Mouse (Mus musculus): Measurements from ENCODE around the gene Tbc1d1. TPM values are rescaled to one million over a fixed set of nuclear protein-coding genes. Genes with fewer than 3 reads are reported as not detected.

Tbc1d1 gene
- polyA plus RNA-seq, 1 experiment from 2014 or later = 28.9 TPM

GRCm38 (mm10) chr5:64371331-64371831 is 215.3 kb downstream of the Tbc1d1 start:
- Histone ChIP-seq H3K4me3 (replicated peaks) (no peak overlapping the region), H3K4me2 (no peak overlapping the region), H3K27me3 (replicated peaks) (no peaks in the 10 kb centered on the region), H3K9ac (no peak overlapping the region), H3K27ac (peak overlapping the region; percentile 35), H3K4me1 (peaks cover 12% of the 10 kb centered on the region), H3K9me3 (no peaks in the 10 kb centered on the region), H3K36me3 (no peaks in the 10 kb centered on the region)
- ATAC-seq (ENCODE audit: insufficient read depth, low FRiP score, low read depth) = no peak

GRCm38 (mm10) chr5:64372292-64372961 is 216.3 kb downstream of the Tbc1d1 start:
- H3K36me3 ChIP-seq = no peaks in the 10 kb centered on the region
- H3K9ac ChIP-seq = no peak overlapping the region
- no peak overlapping the region for H3K4me2 ChIP-seq
- H3K27me3 ChIP-seq (replicated peaks) = no peaks in the 10 kb centered on the region
- H3K4me1 ChIP-seq = peaks cover 12% of the 10 kb centered on the region
- WGBS = 71% methylated on average over 13 of the region's 13 CpGs
- H3K27ac ChIP-seq = peak overlapping the region; percentile 35; the same call in 1 of the 2 replicates
- no peaks in the 10 kb centered on the region for H3K9me3 ChIP-seq
- ATAC-seq (ENCODE audit: insufficient read depth, low FRiP score, low read depth) = no peak
- no peak overlapping the region for H3K4me3 ChIP-seq (replicated peaks)

- WGBS = 86% methylated on average over 5 of the region's 5 CpGs
- no peak for ATAC-seq (ENCODE audit: insufficient read depth, low FRiP score, low read depth)
- H3K27me3 ChIP-seq (replicated peaks) = no peaks in the 10 kb centered on the region
These were observed 217.6 kb downstream of the Tbc1d1 start for GRCm38 (mm10) chr5:64373695-64374094.

GRCm38 (mm10) chr5:64375851-64376250 is 219.7 kb downstream of the Tbc1d1 start:
- H3K9me3 ChIP-seq = no peaks in the 10 kb centered on the region
- no peak overlapping the region for H3K27ac ChIP-seq
- no peak for ATAC-seq (ENCODE audit: insufficient read depth, low FRiP score, low read depth)
- no peaks in the 10 kb centered on the region for H3K27me3 ChIP-seq (replicated peaks)
- H3K4me3 ChIP-seq (replicated peaks) = no peak overlapping the region
- H3K4me1 ChIP-seq = peaks cover 21% of the 10 kb centered on the region
- no peaks in the 10 kb centered on the region for H3K36me3 ChIP-seq
- H3K4me2 ChIP-seq = no peak overlapping the region
- WGBS = 58% methylated on average over 3 of the region's 3 CpGs
- no peak overlapping the region for H3K9ac ChIP-seq

More at GRCm38 (mm10) chr5:64373695-64374094, 217.6 kb downstream of the Tbc1d1 start:
- no peak overlapping the region for H3K4me2 ChIP-seq
- peaks cover 8% of the 10 kb centered on the region for H3K4me1 ChIP-seq
- no peak overlapping the region for H3K9ac ChIP-seq
- no peak overlapping the region for H3K27ac ChIP-seq
- no peaks in the 10 kb centered on the region for H3K9me3 ChIP-seq
- H3K4me3 ChIP-seq (replicated peaks) = no peak overlapping the region
- H3K36me3 ChIP-seq = no peaks in the 10 kb centered on the region

GRCm38 (mm10) chr5:64376466-64376865 is 220.4 kb downstream of the Tbc1d1 start:
- Histone ChIP-seq H3K4me2 (no peak overlapping the region), H3K36me3 (no peaks in the 10 kb centered on the region), H3K9ac (no peak overlapping the region), H3K27ac (no peak overlapping the region), H3K4me1 (peaks cover 26% of the 10 kb centered on the region), H3K27me3 (replicated peaks) (no peaks in the 10 kb centered on the region), H3K4me3 (replicated peaks) (no peak overlapping the region), H3K9me3 (no peaks in the 10 kb centered on the region)
- 61% methylated on average over 7 of the region's 7 CpGs for WGBS
- ATAC-seq (ENCODE audit: insufficient read depth, low FRiP score, low read depth) = no peak

GRCm38 (mm10) chr5:64377705-64378104 is 221.6 kb downstream of the Tbc1d1 start:
- no peak for ATAC-seq (ENCODE audit: insufficient read depth, low FRiP score, low read depth)
- no peak overlapping the region for H3K4me2 ChIP-seq
- H3K27me3 ChIP-seq (replicated peaks) = no peaks in the 10 kb centered on the region
- no peak overlapping the region for H3K4me3 ChIP-seq (replicated peaks)
- no peaks in the 10 kb centered on the region for H3K9me3 ChIP-seq
- WGBS = 78% methylated on average over 8 of the region's 8 CpGs
- peaks cover 34% of the 10 kb centered on the region for H3K4me1 ChIP-seq
- peak overlapping the region; percentile 77; the same call in 1 of the 2 replicates for H3K27ac ChIP-seq
- no peak overlapping the region for H3K9ac ChIP-seq
- H3K36me3 ChIP-seq = no peaks in the 10 kb centered on the region

- H3K4me2 ChIP-seq = no peak overlapping the region
- peak overlapping the region; percentile 77 for H3K27ac ChIP-seq
- ATAC-seq (ENCODE audit: insufficient read depth, low FRiP score, low read depth) = peak; percentile 38; the same call in 1 of the 2 replicates
- 24% methylated on average over 13 of the region's 13 CpGs for WGBS
- no peak overlapping the region for H3K4me3 ChIP-seq (replicated peaks)
- no peaks in the 10 kb centered on the region for H3K27me3 ChIP-seq (replicated peaks)
- peaks cover 40% of the 10 kb centered on the region for H3K4me1 ChIP-seq
- no peak overlapping the region for H3K9ac ChIP-seq
- H3K9me3 ChIP-seq = no peaks in the 10 kb centered on the region
- no peaks in the 10 kb centered on the region for H3K36me3 ChIP-seq
These were observed 222.6 kb downstream of the Tbc1d1 start for GRCm38 (mm10) chr5:64378591-64379275.

- Histone ChIP-seq H3K36me3 (no peaks in the 10 kb centered on the region), H3K4me1 (peaks cover 40% of the 10 kb centered on the region), H3K4me2 (no peak overlapping the region), H3K9ac (no peak overlapping the region), H3K27me3 (replicated peaks) (no peaks in the 10 kb centered on the region), H3K27ac (0 out of 2 replicates have a peak overlapping the region, but pooled peaks have one; percentile 77), H3K9me3 (no peaks in the 10 kb centered on the region), H3K4me3 (replicated peaks) (no peak overlapping the region)
- no peak for ATAC-seq (ENCODE audit: insufficient read depth, low FRiP score, low read depth)
- WGBS = 87% methylated on average over 5 of the region's 5 CpGs
These were observed 223.7 kb downstream of the Tbc1d1 start for GRCm38 (mm10) chr5:64379829-64380228.

- Histone ChIP-seq H3K27me3 (replicated peaks) (no peaks in the 10 kb centered on the region), H3K36me3 (no peaks in the 10 kb centered on the region), H3K4me2 (no peak overlapping the region), H3K4me1 (peaks cover 36% of the 10 kb centered on the region), H3K9me3 (no peaks in the 10 kb centered on the region), H3K4me3 (replicated peaks) (no peak overlapping the region), H3K9ac (no peak overlapping the region), H3K27ac (peak overlapping the region; percentile 71; the same call in 1 of the 2 replicates)
- whole genome bisulfite sequencing = 59% methylated on average over 11 of the region's 11 CpGs
- no peak for ATAC-seq (ENCODE audit: insufficient read depth, low FRiP score, low read depth)
These were observed 224.7 kb downstream of the Tbc1d1 start for GRCm38 (mm10) chr5:64380698-64381375.

GRCm38 (mm10) chr5:64381538-64381937 is 225.4 kb downstream of the Tbc1d1 start:
- Histone ChIP-seq H3K4me1 (peaks cover 36% of the 10 kb centered on the region), H3K9ac (no peak overlapping the region), H3K4me2 (0 out of 2 replicates have a peak overlapping the region, but pooled peaks have one; percentile 8), H3K36me3 (no peaks in the 10 kb centered on the region), H3K27ac (peak overlapping the region; percentile 71), H3K4me3 (replicated peaks) (no peak overlapping the region), H3K27me3 (replicated peaks) (no peaks in the 10 kb centered on the region), H3K9me3 (no peaks in the 10 kb centered on the region)
- no peak for ATAC-seq (ENCODE audit: insufficient read depth, low FRiP score, low read depth)
- 34% methylated on average over 8 of the region's 8 CpGs for WGBS

- ATAC-seq (ENCODE audit: insufficient read depth, low FRiP score, low read depth) = peak; percentile 74
- no peaks in the 10 kb centered on the region for H3K27me3 ChIP-seq (replicated peaks)
- H3K9ac ChIP-seq = no peak overlapping the region
- no peak overlapping the region for H3K4me2 ChIP-seq
- WGBS = 12% methylated on average over 8 of the region's 8 CpGs
- no peaks in the 10 kb centered on the region for H3K9me3 ChIP-seq
- H3K4me3 ChIP-seq (replicated peaks) = no peak overlapping the region
- no peaks in the 10 kb centered on the region for H3K36me3 ChIP-seq
- H3K4me1 ChIP-seq = peaks cover 36% of the 10 kb centered on the region
- peak overlapping the region; percentile 67 for H3K27ac ChIP-seq
These were observed 226.4 kb downstream of the Tbc1d1 start for GRCm38 (mm10) chr5:64382451-64383057.

All from stomach, embryonic 15.5 days (tissue).